Mouse (Mus musculus) R1 (cell line): Measurements from ENCODE around the gene Tmem184a.
A peak's percentile ranks its signal among the peaks of the same experiment; 100 is the strongest.

Experiments used
- DNase-seq: peaks from one replicate; pipeline ENCODE4 v3.0.0-alpha.2; 2018; ENCODE audit warnings: low read depth, low spot score

Gene Tmem184a

GRCm38 (mm10) chr5:139819538-139820181, at the start of gene Tmem184a:
TSS of gene Tmem184a (minus strand) at chr5:139819917.
- no peak for DNase-seq

GRCm38 (mm10) chr5:139862759-139863158, 43.0 kb upstream of the Tmem184a start:
- no peak for DNase-seq

- DNase-seq, result no peak
Observed at GRCm38 (mm10) chr5:139860328-139861104, 40.8 kb upstream of the Tmem184a start.

GRCm38 (mm10) chr5:139849626-139850320, 30.1 kb upstream of the Tmem184a start:
- DNase-seq, result no peak

- DNase-seq, result no peak
Observed at GRCm38 (mm10) chr5:139839142-139839541, 19.4 kb upstream of the Tmem184a start.

GRCm38 (mm10) chr5:139838476-139838892, 18.8 kb upstream of the Tmem184a start:
- peak; percentile 56 for DNase-seq

- no peak for DNase-seq
Observed at GRCm38 (mm10) chr5:139835706-139836105, 16.0 kb upstream of the Tmem184a start.

- DNase-seq, result no peak
Observed at GRCm38 (mm10) chr5:139832125-139832524, 12.4 kb upstream of the Tmem184a start.

- peak; percentile 64 for DNase-seq
Observed at GRCm38 (mm10) chr5:139830734-139831133, 11.0 kb upstream of the Tmem184a start.

- DNase-seq, result no peak
Observed at GRCm38 (mm10) chr5:139829384-139829783, 9.7 kb upstream of the Tmem184a start.

GRCm38 (mm10) chr5:139827593-139827992, 7.9 kb upstream of the Tmem184a start:
- peak; percentile 74 for DNase-seq

GRCm38 (mm10) chr5:139826357-139827055, 6.8 kb upstream of the Tmem184a start, which contains the start of the genes Gm26938 and Psmg3:
TSS of gene Gm26938 (minus strand) at chr5:139826407.
TSS of gene Psmg3 (minus strand) at chr5:139826885.
- DNase-seq, result peak; percentile 91

GRCm38 (mm10) chr5:139825947-139826346, 6.2 kb upstream of the Tmem184a start:
- DNase-seq, result no peak

GRCm38 (mm10) chr5:139824531-139824930, 4.8 kb upstream of the Tmem184a start:
- DNase-seq, result peak; percentile 62

- no peak for DNase-seq
Observed at GRCm38 (mm10) chr5:139821466-139822459, 2.0 kb upstream of the Tmem184a start.

GRCm38 (mm10) chr5:139818801-139819200, 916 bp downstream of the Tmem184a start:
- DNase-seq, result peak; percentile 67

- no peak for DNase-seq
Observed at GRCm38 (mm10) chr5:139818056-139818455, 1.7 kb downstream of the Tmem184a start.

GRCm38 (mm10) chr5:139817292-139817691, 2.4 kb downstream of the Tmem184a start:
- DNase-seq, result peak; percentile 40

GRCm38 (mm10) chr5:139816445-139816844, 3.3 kb downstream of the Tmem184a start:
- DNase-seq, result no peak

- no peak for DNase-seq
Observed at GRCm38 (mm10) chr5:139815964-139816363, 3.8 kb downstream of the Tmem184a start.
